Mouse (Mus musculus) hindlimb bud, embryonic 11.5 days (tissue): ENCODE results near the gene Mtif3.
"Not testable (repeated sequence)": the region's sequence is repeated elsewhere in the genome, so short reads cannot be mapped to it uniquely, and the experiment has no call there.

Source experiments
- DNase-seq: peaks from one replicate; pipeline ENCODE4 v3.0.0-alpha.2; 2012; ENCODE audit warnings: low read depth, low spot score; ENCODE audit errors: extremely low spot score

Gene Mtif3

GRCm38 (mm10) chr5:146955651-146956050, 7.9 kb downstream of the Mtif3 start:
- DNase-seq: no peak

- no peak for DNase-seq
Observed at GRCm38 (mm10) chr5:146954576-146954975, 9.0 kb downstream of the Mtif3 start.

GRCm38 (mm10) chr5:146948508-146949088, 15.0 kb downstream of the Mtif3 start, which contains the start of gene Gtf3a:
TSS of gene Gtf3a (plus strand) at chr5:146948657.
- DNase-seq: no peak

GRCm38 (mm10) chr5:146948041-146948507, 15.5 kb downstream of the Mtif3 start:
- DNase-seq: no peak

GRCm38 (mm10) chr5:146947497-146947896, 16.1 kb downstream of the Mtif3 start:
- DNase-seq: no peak

GRCm38 (mm10) chr5:146946682-146947081, 16.9 kb downstream of the Mtif3 start:
- no peak for DNase-seq

- DNase-seq: no peak
Observed at GRCm38 (mm10) chr5:146944568-146944967, 19.0 kb downstream of the Mtif3 start.

- no peak for DNase-seq
Observed at GRCm38 (mm10) chr5:146942965-146943364, 20.6 kb downstream of the Mtif3 start.

GRCm38 (mm10) chr5:146941939-146942338, 21.7 kb downstream of the Mtif3 start:
- DNase-seq: not testable (repeated sequence)

- DNase-seq: no peak
Observed at GRCm38 (mm10) chr5:146940219-146940618, 23.4 kb downstream of the Mtif3 start.

GRCm38 (mm10) chr5:146939109-146939796, 24.3 kb downstream of the Mtif3 start:
- DNase-seq: no peak

- DNase-seq: no peak
Observed at GRCm38 (mm10) chr5:146937541-146938503, 25.8 kb downstream of the Mtif3 start.

- no peak for DNase-seq
Observed at GRCm38 (mm10) chr5:146933466-146933865, 30.1 kb downstream of the Mtif3 start.

GRCm38 (mm10) chr5:146931904-146932553, 31.6 kb downstream of the Mtif3 start:
- no peak for DNase-seq

- DNase-seq: no peak
Observed at GRCm38 (mm10) chr5:146931422-146931821, 32.2 kb downstream of the Mtif3 start.

GRCm38 (mm10) chr5:146926673-146927072, 36.9 kb downstream of the Mtif3 start:
- DNase-seq: no peak

- DNase-seq: no peak
Observed at GRCm38 (mm10) chr5:146923547-146923946, 40.1 kb downstream of the Mtif3 start.

- no peak for DNase-seq
Observed at GRCm38 (mm10) chr5:146921224-146921623, 42.4 kb downstream of the Mtif3 start.

- no peak for DNase-seq
Observed at GRCm38 (mm10) chr5:146920314-146921161, 43.1 kb downstream of the Mtif3 start.

- no peak for DNase-seq
Observed at GRCm38 (mm10) chr5:146919874-146920273, 43.7 kb downstream of the Mtif3 start.
